Mouse (Mus musculus) bone marrow, adult 2 months (tissue): Measurements from ENCODE around the gene Rab3gap2. TPM values are rescaled to one million over a fixed set of nuclear protein-coding genes. Genes with fewer than 3 reads are reported as not detected.

Source experiments
- H3K27ac ChIP-seq: fragments of 200-500 bp; 2 replicates; pipeline ENCODE4 v1.5.1; 2012; ENCODE audit warnings: low read depth, mild to moderate bottlenecking, control low read depth, inconsistent platforms, low read length; ENCODE audit not compliant: control insufficient read depth, poor library complexity, insufficient read depth
- H3K4me1 ChIP-seq: fragments of 200-500 bp; 2 replicates; pipeline ENCODE4 v1.6.1; 2011; ENCODE audit warnings: low read length; ENCODE audit not compliant: control insufficient read depth, insufficient read depth
- H3K4me3 ChIP-seq: fragments of 200-500 bp; replicated peaks from 2 replicates; pipeline ENCODE3; 2011; ENCODE audit warnings: mild to moderate bottlenecking, low read depth, low read length, control low read depth; ENCODE audit not compliant: control insufficient read depth
- CTCF ChIP-seq: fragments of 200-500 bp; IDR thresholded peaks from 2 replicates; pipeline ENCODE4 v1.5.1; 2011; ENCODE audit warnings: low read length, control low read depth; ENCODE audit not compliant: control insufficient read depth, insufficient read depth
- POLR2A ChIP-seq: fragments of 200-500 bp; IDR thresholded peaks from 2 replicates; pipeline ENCODE4 v1.6.1; 2011; ENCODE audit warnings: low read depth, mild to moderate bottlenecking, control low read depth, low read length, borderline replicate concordance; ENCODE audit not compliant: control insufficient read depth
- WGBS: fragments of 180-500 bp; shearing (Covaris S2); methylation state at CpG from one replicate; pipeline ENCODE4 v1.1.7; 2018; 5-methylcytosine and 5-hydroxymethylcytosine counted together
- polyA plus RNA-seq: library from polyadenylated mRNA; stranded (reverse); fragments of >200 nt; gene quantifications from 2 replicates; pipeline ENCODE4 v1.2.4, GENCODE M21; 2011; ENCODE audit warnings: low replicate concordance; ENCODE audit not compliant: missing spikeins, insufficient read depth, insufficient read length

The Rab3gap2 gene
- polyA plus RNA-seq, 1 experiment = 30.1 TPM

- TF ChIP-seq POLR2A (no peak), CTCF (no peak)
- no peak overlapping the region for H3K27ac ChIP-seq
- no peaks in the 10 kb centered on the region for H3K4me1 ChIP-seq
- H3K4me3 ChIP-seq = no peak overlapping the region
- 66% methylated on average over 6 of the region's 6 CpGs for WGBS
These were observed 131.4 kb downstream of the Rab3gap2 start for GRCm38 (mm10) chr1:185335231-185335765.

Other genes with a start within 250 kb of the Rab3gap2 start
- 0.92 and 1.4 TPM in 2 replicates for gene Mark1, start 204.5 kb upstream of the Rab3gap2 start, polyA plus RNA-seq
- 6.5 and 11.9 TPM in 2 replicates for gene Iars2, start 125.3 kb downstream of the Rab3gap2 start, polyA plus RNA-seq
- gene Bpnt1, start 128.0 kb downstream of the Rab3gap2 start, polyA plus RNA-seq = 1.6 and 11.3 TPM in 2 replicates
- gene Eprs, start 158.9 kb downstream of the Rab3gap2 start, polyA plus RNA-seq = 14.9 and 35.7 TPM in 2 replicates